Mouse (Mus musculus) midbrain, embryonic 13.5 days (tissue): ENCODE results near the gene Smarcb1. TPM values are rescaled to one million over a fixed set of nuclear protein-coding genes. Genes with fewer than 3 reads are reported as not detected.
A peak's percentile ranks its signal among the peaks of the same experiment; 100 is the strongest.
"Not testable (repeated sequence)": the region's sequence is repeated elsewhere in the genome, so short reads cannot be mapped to it uniquely, and the experiment has no call there.

ENCODE experiments used
- ATAC-seq: fragments of 200-750 bp; cut with Nextera tagmentation; 2 replicates; pipeline ENCODE4 v1.8.0; 2017; ENCODE audit warnings: mild to moderate bottlenecking, moderate TSS enrichment, moderate library complexity
- H3K27ac ChIP-seq: fragments of 300-500 bp; sonication (generic); 2 replicates; pipeline ENCODE4 v1.5.1; 2015; ENCODE audit warnings: inconsistent platforms, mild to moderate bottlenecking, moderate library complexity
- H3K27me3 ChIP-seq: fragments of 300-500 bp; sonication (generic); 2 replicates; pipeline ENCODE4 v1.6.1; 2015; ENCODE audit warnings: mild to moderate bottlenecking, inconsistent platforms
- H3K36me3 ChIP-seq: fragments of 300-500 bp; sonication (generic); 2 replicates; pipeline ENCODE4 v1.6.1; 2015; ENCODE audit warnings: mild to moderate bottlenecking, inconsistent platforms
- H3K4me1 ChIP-seq: fragments of 300-500 bp; sonication (generic); replicated peaks from 2 replicates; pipeline ENCODE4 v1.6.1; 2015; ENCODE audit warnings: inconsistent platforms
- H3K4me2 ChIP-seq: fragments of 300-500 bp; sonication (generic); replicated peaks from 2 replicates; pipeline ENCODE4 v1.6.1; 2015; ENCODE audit warnings: moderate library complexity, mild to moderate bottlenecking, inconsistent platforms
- H3K4me3 ChIP-seq: fragments of 300-500 bp; sonication (generic); replicated peaks from 2 replicates; pipeline ENCODE4 v1.5.1; 2015; ENCODE audit warnings: mild to moderate bottlenecking, inconsistent platforms
- H3K9ac ChIP-seq: fragments of 300-500 bp; sonication (generic); replicated peaks from 2 replicates; pipeline ENCODE4 v1.6.1; 2015; ENCODE audit warnings: mild to moderate bottlenecking, inconsistent platforms
- H3K9me3 ChIP-seq: fragments of 300-500 bp; sonication (generic); 2 replicates; pipeline ENCODE4 v1.6.1; 2016; ENCODE audit warnings: mild to moderate bottlenecking, inconsistent platforms
- WGBS: fragments of 180-500 bp; shearing (Covaris S2); methylation state at CpG from one replicate; pipeline ENCODE4 v1.1.7; 2015; 5-methylcytosine and 5-hydroxymethylcytosine counted together
- polyA plus RNA-seq: library from polyadenylated mRNA; unstranded; fragments of >200 nt; fragmentation: Nextera tagmentation; extraction: Ambion mirVana; gene quantifications from 2 replicates; pipeline ENCODE4 v1.2.1, GENCODE M21; 2015

The Smarcb1 gene
- polyA plus RNA-seq, 1 experiment from 2014 or later, result 323 TPM

DNA sequence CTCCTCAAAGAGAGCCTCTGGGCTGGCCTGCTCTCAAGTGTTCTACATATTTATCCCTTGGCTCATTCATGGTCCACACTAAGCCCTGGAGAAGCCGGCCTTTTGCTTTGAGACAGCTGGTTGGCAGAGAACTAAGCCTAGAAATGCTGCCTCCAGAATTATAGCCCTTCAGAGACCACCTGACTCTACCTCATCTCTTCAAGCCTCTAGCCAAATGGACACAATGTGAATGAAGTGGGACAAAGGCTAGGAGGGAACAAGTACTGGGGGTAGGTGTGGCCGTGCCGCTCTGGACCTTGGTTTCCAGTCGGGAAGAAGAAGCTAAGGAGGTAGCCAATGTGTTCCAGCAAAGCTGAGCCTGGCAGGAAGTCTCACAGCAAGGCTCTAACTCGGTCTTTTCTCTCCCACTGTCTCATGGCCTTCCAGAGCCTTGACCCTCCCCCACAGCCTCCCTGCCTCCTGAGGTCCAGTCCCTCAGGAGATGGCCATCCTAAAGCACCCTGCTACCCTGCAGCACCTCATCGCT, 23.3 kb downstream of the Smarcb1 start:
- Histone ChIP-seq H3K9ac (no peak overlapping the region), H3K9me3 (no peaks in the 10 kb centered on the region), H3K27ac (no peak overlapping the region), H3K4me2 (no peak overlapping the region), H3K4me3 (no peak overlapping the region), H3K4me1 (peaks cover 9% of the 10 kb centered on the region), H3K36me3 (peaks cover 85% of the 10 kb centered on the region), H3K27me3 (no peaks in the 10 kb centered on the region)
- 79% methylated on average over 6 of the region's 6 CpGs for WGBS
- ATAC-seq, result no peak

DNA sequence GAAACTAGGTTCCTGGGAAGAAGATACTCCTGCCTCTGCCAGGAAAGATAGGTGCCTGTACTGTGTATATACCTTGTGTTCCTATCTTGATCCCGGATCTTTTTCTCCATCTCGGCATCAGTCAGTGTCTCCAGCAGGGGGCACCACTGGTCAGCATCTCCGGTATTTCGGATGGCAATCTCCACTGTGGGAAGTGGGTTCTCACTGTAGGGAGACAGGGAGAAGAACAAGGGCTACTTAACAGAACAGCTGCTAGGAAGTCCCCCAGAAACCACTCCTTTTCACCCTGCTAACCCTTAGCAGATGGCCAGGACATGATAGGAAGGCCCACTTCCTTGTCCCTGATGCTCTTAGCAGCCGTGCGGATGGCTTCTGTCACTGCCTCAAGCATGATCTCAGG, 24.0 kb downstream of the Smarcb1 start:
- no peak overlapping the region for H3K9ac ChIP-seq
- H3K4me1 ChIP-seq, result peaks cover 13% of the 10 kb centered on the region
- H3K4me2 ChIP-seq, result no peak overlapping the region
- H3K9me3 ChIP-seq, result no peaks in the 10 kb centered on the region
- H3K27ac ChIP-seq, result no peak overlapping the region
- ATAC-seq, result no peak
- peaks cover 78% of the 10 kb centered on the region for H3K36me3 ChIP-seq
- WGBS, result 33% methylated on average over 6 of the region's 6 CpGs
- H3K27me3 ChIP-seq, result no peaks in the 10 kb centered on the region
- H3K4me3 ChIP-seq, result no peak overlapping the region

DNA sequence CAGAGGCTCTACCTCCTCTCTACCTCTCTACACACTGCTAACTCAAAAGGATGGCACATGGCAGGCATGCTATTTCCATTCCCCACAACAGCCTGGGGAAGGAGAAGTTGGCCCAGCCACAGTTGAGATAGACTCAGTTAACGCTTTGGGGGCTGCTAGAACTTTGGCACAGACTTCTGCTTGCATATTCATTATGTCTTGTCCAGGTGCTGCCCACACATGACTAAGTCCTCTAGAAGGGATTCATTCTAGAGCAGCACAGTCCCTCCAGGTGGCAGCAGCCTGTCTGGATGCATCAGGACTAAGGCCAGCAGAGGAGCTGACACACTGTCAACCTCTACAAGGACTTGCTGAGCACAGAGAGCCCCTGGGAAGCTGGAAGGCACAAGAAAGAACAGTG, 25.2 kb downstream of the Smarcb1 start:
- no peak for ATAC-seq
- Histone ChIP-seq H3K9ac (no peak overlapping the region), H3K4me3 (no peak overlapping the region), H3K27ac (no peak overlapping the region), H3K36me3 (peaks cover 67% of the 10 kb centered on the region), H3K9me3 (no peaks in the 10 kb centered on the region), H3K4me2 (no peak overlapping the region), H3K27me3 (no peaks in the 10 kb centered on the region), H3K4me1 (peaks cover 13% of the 10 kb centered on the region)
- 94% methylated on average over 1 of the region's 1 CpGs for WGBS

DNA sequence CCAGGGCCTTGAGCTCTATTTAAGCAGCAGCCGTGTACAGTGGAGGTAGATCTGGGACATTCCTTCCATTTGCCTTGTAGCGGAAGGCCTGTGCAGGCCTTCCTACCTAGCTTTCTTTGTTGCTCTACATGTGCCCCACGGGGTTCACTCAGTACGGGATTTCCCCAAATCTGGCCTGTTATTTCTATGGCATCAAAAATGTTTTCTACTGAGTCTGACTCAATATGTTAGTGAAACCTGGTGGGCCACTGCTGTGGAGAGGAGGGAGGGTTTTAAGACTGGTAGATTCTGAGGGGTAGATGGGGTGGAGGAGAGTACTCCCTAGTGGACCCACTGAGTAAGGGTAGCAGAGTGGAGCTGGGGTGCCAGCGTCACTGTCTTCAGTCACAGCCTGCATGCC, 25.7 kb downstream of the Smarcb1 start:
- no peak for ATAC-seq
- no peak overlapping the region for H3K9ac ChIP-seq
- no peaks in the 10 kb centered on the region for H3K9me3 ChIP-seq
- H3K36me3 ChIP-seq, result peaks cover 62% of the 10 kb centered on the region
- H3K4me1 ChIP-seq, result peaks cover 13% of the 10 kb centered on the region
- no peak overlapping the region for H3K27ac ChIP-seq
- H3K4me3 ChIP-seq, result no peak overlapping the region
- whole genome bisulfite sequencing, result 96% methylated on average over 5 of the region's 5 CpGs
- no peaks in the 10 kb centered on the region for H3K27me3 ChIP-seq
- no peak overlapping the region for H3K4me2 ChIP-seq

DNA sequence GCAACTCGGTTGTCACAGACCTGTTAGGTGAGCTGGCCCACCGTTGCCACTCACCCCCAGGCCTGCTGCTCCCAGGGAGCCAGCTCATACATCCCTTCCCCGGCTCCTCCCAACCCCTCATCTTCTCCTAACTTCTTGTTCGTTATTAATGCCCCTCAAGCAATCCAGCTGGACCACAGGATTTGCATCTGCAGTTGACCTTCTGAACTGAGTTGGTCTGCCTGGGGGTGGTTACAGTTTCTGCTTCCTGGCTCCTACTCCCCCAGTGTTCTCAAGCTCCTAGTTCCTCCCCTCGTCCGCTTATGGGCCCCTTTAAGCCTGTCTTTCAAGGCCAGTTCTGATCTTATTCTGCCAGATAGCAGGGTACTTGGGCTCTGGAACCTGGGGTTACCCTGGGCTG, 26.8 kb downstream of the Smarcb1 start:
- H3K4me2 ChIP-seq, result no peak overlapping the region
- ATAC-seq, result no peak
- peaks cover 52% of the 10 kb centered on the region for H3K36me3 ChIP-seq
- H3K4me3 ChIP-seq, result no peak overlapping the region
- peaks cover 13% of the 10 kb centered on the region for H3K4me1 ChIP-seq
- no peak overlapping the region for H3K9ac ChIP-seq
- WGBS, result 85% methylated on average over 6 of the region's 6 CpGs
- no peak overlapping the region for H3K27ac ChIP-seq
- H3K27me3 ChIP-seq, result no peaks in the 10 kb centered on the region
- H3K9me3 ChIP-seq, result no peaks in the 10 kb centered on the region

GRCm38 (mm10) chr10:75893089-75893750, 28.2 kb downstream of the Smarcb1 start, which contains the start of gene Derl3:
Gene Derl3 (plus strand): TSS chr10:75893413.
- H3K4me2 ChIP-seq, result peak within 1 kb of the TSS; percentile 88
- H3K4me1 ChIP-seq, result peaks cover 13% of the 10 kb centered on the region
- no peaks in the 10 kb centered on the region for H3K9me3 ChIP-seq
- H3K27me3 ChIP-seq, result no peaks in the 10 kb centered on the region
- peak within 1 kb of the TSS; percentile 59 for H3K27ac ChIP-seq
- peak within 1 kb of the TSS; percentile 46 for H3K4me3 ChIP-seq
- peak; percentile 100 for ATAC-seq
- H3K9ac ChIP-seq, result peak within 1 kb of the TSS; percentile 65
- peaks cover 39% of the 10 kb centered on the region for H3K36me3 ChIP-seq
- 1% methylated on average over 51 of the region's 51 CpGs for WGBS

- Histone ChIP-seq H3K9ac (no peak overlapping the region), H3K9me3 (no peaks in the 10 kb centered on the region), H3K4me1 (peaks cover 13% of the 10 kb centered on the region), H3K4me3 (no peak overlapping the region), H3K27me3 (no peaks in the 10 kb centered on the region), H3K27ac (no peak overlapping the region), H3K4me2 (no peak overlapping the region), H3K36me3 (peaks cover 10% of the 10 kb centered on the region)
- ATAC-seq, result no peak
- WGBS, result 60% methylated on average over 8 of the region's 8 CpGs
Measured at GRCm38 (mm10) chr10:75889406-75890153, 31.8 kb downstream of the Smarcb1 start.

- H3K27ac ChIP-seq, H3K9me3 ChIP-seq, H3K36me3 ChIP-seq, H3K27me3 ChIP-seq, ATAC-seq, H3K4me2 ChIP-seq, H3K4me3 ChIP-seq, H3K9ac ChIP-seq, H3K4me1 ChIP-seq: not testable (repeated sequence)
- WGBS, result 87% methylated on average over 5 of the region's 5 CpGs
Measured at GRCm38 (mm10) chr10:75887504-75887903, 33.9 kb downstream of the Smarcb1 start.

- ATAC-seq, result no peak
- no peaks in the 10 kb centered on the region for H3K27me3 ChIP-seq
- 97% methylated on average over 8 of the region's 8 CpGs for WGBS
Measured at GRCm38 (mm10) chr10:75884742-75885141, 36.7 kb downstream of the Smarcb1 start.

DNA sequence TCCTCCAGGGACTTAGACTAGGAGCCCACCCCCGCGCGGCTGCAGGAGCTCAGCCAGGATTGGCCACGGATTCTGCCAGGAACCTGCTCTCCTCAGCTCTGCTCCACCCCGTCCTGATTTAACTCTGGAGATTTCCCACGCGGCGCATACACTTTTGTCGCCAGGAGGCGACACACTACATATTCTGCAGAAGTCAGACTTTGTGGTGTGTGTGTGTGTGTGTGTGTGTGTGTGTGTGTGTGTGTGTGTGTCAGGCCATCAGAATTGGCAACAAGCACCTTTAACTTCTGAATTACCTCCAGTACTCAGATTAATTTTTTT, 38.2 kb downstream of the Smarcb1 start:
- Histone ChIP-seq H3K4me2 (peak overlapping the region; percentile 27), H3K9ac (no peak overlapping the region), H3K9me3 (no peaks in the 10 kb centered on the region), H3K27me3 (no peaks in the 10 kb centered on the region), H3K27ac (no peak overlapping the region), H3K4me1 (peaks cover 15% of the 10 kb centered on the region), H3K36me3 (no peaks in the 10 kb centered on the region), H3K4me3 (no peak overlapping the region)
- 2% methylated on average over 10 of the region's 10 CpGs for WGBS
- ATAC-seq, result peak; percentile 74

More at GRCm38 (mm10) chr10:75884742-75885141, 36.7 kb downstream of the Smarcb1 start:
- no peak overlapping the region for H3K27ac ChIP-seq
- H3K4me1 ChIP-seq, result peaks cover 15% of the 10 kb centered on the region
- no peaks in the 10 kb centered on the region for H3K9me3 ChIP-seq
- H3K36me3 ChIP-seq, result no peaks in the 10 kb centered on the region
- no peak overlapping the region for H3K9ac ChIP-seq
- H3K4me3 ChIP-seq, result no peak overlapping the region
- H3K4me2 ChIP-seq, result no peak overlapping the region

DNA sequence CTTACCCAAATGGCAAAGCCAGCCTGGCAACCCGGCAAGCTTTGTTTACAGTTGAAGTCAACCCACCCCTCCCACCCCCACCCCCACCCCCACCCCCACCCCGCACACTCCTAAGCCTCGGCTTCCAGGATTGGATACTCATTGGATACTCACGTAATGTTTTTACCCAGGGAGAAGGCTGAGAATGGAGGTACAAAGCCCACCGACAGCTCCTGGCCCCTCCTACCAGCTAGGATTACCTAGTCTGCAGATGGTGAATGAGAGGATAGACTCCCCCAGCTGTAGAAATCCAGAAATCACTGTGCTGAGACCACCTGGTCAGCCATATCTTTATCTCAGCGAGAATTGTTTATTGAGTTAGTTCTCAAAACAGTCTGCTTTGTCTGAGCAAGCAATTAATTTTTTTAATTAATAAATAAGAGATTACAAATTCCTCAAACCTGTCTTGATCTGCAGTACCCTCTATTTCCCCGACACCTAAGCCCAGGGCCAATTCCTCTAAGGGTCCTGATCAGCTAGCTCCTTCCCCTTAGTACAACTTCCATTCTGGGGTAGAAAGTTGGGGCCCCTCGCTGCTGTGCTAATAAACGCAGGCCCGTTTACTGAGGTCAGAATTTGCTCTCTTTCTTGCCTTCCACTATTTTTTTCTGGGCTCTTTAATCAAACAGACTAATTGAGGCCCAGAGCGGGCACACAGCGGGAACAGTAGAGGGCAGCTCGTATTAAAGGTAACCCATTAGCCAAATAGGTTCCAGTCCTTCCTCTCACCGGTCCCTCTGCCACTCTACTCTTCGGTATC, 38.8 kb downstream of the Smarcb1 start:
- ATAC-seq, result peak; percentile 47
- Histone ChIP-seq H3K9ac (no peak overlapping the region), H3K9me3 (no peaks in the 10 kb centered on the region), H3K27me3 (no peaks in the 10 kb centered on the region), H3K4me1 (peaks cover 15% of the 10 kb centered on the region), H3K4me2 (peak overlapping the region; percentile 27), H3K27ac (no peak overlapping the region), H3K4me3 (no peak overlapping the region), H3K36me3 (no peaks in the 10 kb centered on the region)
- 5% methylated on average over 15 of the region's 15 CpGs for WGBS
